Mouse (Mus musculus) ES-E14 (cell line): ENCODE measurements at regions not wholly inside any gene's neighbourhood (a gene's known extent, or its start where the extent isn't known, plus 50 kb on each side); places are given as distances from the start of the nearest gene placed in this dataset.

ENCODE experiments used
- HCFC1 ChIP-seq: IDR thresholded peaks from 2 replicates; pipeline ENCODE4 v1.6.1; 2012; ENCODE audit warnings: low read length, inconsistent platforms, borderline replicate concordance; ENCODE audit not compliant: insufficient read depth
- ZC3H11A ChIP-seq: IDR thresholded peaks from 2 replicates; pipeline ENCODE4 v1.6.1; 2012; ENCODE audit warnings: low read depth, mild to moderate bottlenecking, inconsistent platforms, low read length, borderline replicate concordance

DNA sequence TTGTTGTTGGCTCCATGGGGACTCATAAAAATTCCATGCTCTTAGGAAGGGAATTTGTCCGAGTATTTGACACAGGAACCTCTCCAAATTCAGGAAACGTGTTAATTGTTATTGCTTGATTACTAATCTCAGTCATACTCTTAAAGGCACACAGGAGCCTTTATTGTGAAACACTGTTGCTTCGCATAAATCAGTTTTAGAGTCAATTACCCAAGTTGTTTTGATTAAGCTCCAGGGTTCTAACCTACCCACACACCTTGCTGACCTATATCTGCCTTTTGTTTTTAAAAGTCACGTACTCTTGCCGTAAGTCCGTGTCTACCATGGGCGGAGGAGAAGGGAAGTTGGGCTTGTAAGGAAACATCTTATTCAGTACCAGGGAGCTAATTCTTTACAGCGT, 89.6 kb upstream of the Cxadr start:
- TF ChIP-seq ZC3H11A, result no peak
- TF ChIP-seq HCFC1, result no peak
